Mouse (Mus musculus): Measurements from ENCODE around the gene Fbl.

- TF ChIP-seq CTCF (IDR thresholded peaks at IDR 0.05; ENCODE audit: low read depth, low read length) (no peak), POLR2A (IDR thresholded peaks at IDR 0.05; ENCODE audit: insufficient read depth, low read length) (no peak), EP300 (IDR thresholded peaks at IDR 0.05; ENCODE audit: insufficient read depth, low read depth, low read length) (no peak)
These were observed 22.4 kb downstream of the Fbl start for GRCm38 (mm10) chr7:28191903-28192302.

Measured in ES-Bruce4 (cell line).